Mouse (Mus musculus) embryonic facial prominence, embryonic 14.5 days (tissue): ENCODE measurements at regions not wholly inside any gene's neighbourhood (a gene's known extent, or its start where the extent isn't known, plus 50 kb on each side); places are given as distances from the start of the nearest gene placed in this dataset.

Experiments
- ATAC-seq: fragments of 200-750 bp; cut with Nextera tagmentation; 2 replicates; pipeline ENCODE4 v1.8.0; 2017; ENCODE audit warnings: low read depth, moderate number of reproducible peaks, moderate TSS enrichment
- DNase-seq: peaks from one replicate; pipeline ENCODE4 v3.0.0-alpha.2; 2015; ENCODE audit warnings: low spot score
- H3K27ac ChIP-seq: fragments of 300-500 bp; sonication (generic); replicated peaks from 2 replicates; pipeline ENCODE4 v1.5.1; 2014; ENCODE audit warnings: low read depth, mild to moderate bottlenecking, low read length, moderate library complexity
- H3K27me3 ChIP-seq: fragments of 300-500 bp; sonication (generic); replicated peaks from 2 replicates; pipeline ENCODE4 v1.6.1; 2014; ENCODE audit warnings: low read length; ENCODE audit not compliant: control insufficient read depth, insufficient read depth
- H3K36me3 ChIP-seq: fragments of 300-500 bp; sonication (generic); 2 replicates; pipeline ENCODE4 v1.6.1; 2014; ENCODE audit warnings: low read length, mixed read lengths; ENCODE audit not compliant: control insufficient read depth, insufficient read depth
- H3K4me1 ChIP-seq: fragments of 300-500 bp; sonication (generic); 2 replicates; pipeline ENCODE4 v1.6.1; 2014; ENCODE audit warnings: antibody characterized with exemption, low read length; ENCODE audit not compliant: control insufficient read depth, insufficient read depth
- H3K4me2 ChIP-seq: fragments of 300-500 bp; sonication (generic); 2 replicates; pipeline ENCODE4 v1.6.1; 2014; ENCODE audit warnings: low read depth, mild to moderate bottlenecking, low read length, moderate library complexity, mixed read lengths
- H3K4me3 ChIP-seq: fragments of 300-500 bp; sonication (generic); 2 replicates; pipeline ENCODE4 v1.5.1; 2014; ENCODE audit warnings: low read depth, mild to moderate bottlenecking, low read length
- H3K9ac ChIP-seq: fragments of 300-500 bp; sonication (generic); 2 replicates; pipeline ENCODE4 v1.6.1; 2014; ENCODE audit warnings: low read depth, mild to moderate bottlenecking, low read length, moderate library complexity, mixed read lengths
- H3K9me3 ChIP-seq: fragments of 300-500 bp; sonication (generic); 2 replicates; pipeline ENCODE4 v1.6.1; 2016; ENCODE audit warnings: low read length; ENCODE audit not compliant: control insufficient read depth
- WGBS: fragments of 180-500 bp; shearing (Covaris S2); extraction: QIAGEN DNeasy Blood & Tissue Kit; methylation state at CpG from one replicate; pipeline ENCODE4 v1.1.7; 2014; 5-methylcytosine and 5-hydroxymethylcytosine counted together

DNA sequence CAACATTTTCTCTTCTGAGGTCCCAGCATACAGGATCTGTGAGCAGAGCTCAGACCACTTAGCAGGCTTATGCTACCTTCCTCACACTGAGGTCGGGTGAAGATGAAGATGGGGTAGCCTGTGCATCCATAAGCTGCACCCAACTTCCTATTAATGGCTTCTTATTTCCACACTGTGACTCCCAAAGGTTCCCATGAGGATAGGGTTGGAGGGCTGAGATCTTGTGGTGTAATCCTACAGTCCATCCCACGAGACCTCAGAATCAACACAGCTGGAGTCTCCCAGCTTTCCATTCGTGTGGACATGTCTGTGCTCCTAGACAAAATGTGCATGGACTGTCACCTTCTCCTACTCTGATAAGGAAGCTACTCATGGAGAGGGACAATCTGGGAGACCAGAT lies 80.0 kb upstream of the Cd93 start:
- WGBS: 70% methylated on average over 3 of the region's 3 CpGs
- Histone ChIP-seq H3K27me3 (no peaks in the 10 kb centered on the region), H3K36me3 (no peaks in the 10 kb centered on the region), H3K4me3 (no peak overlapping the region), H3K4me2 (no peak overlapping the region), H3K4me1 (peaks cover 16% of the 10 kb centered on the region; the same call in 1 of the 2 replicates), H3K9me3 (no peaks in the 10 kb centered on the region), H3K27ac (no peak overlapping the region), H3K9ac (no peak overlapping the region)
- ATAC-seq (no peak), DNase-seq (no peak)

DNA sequence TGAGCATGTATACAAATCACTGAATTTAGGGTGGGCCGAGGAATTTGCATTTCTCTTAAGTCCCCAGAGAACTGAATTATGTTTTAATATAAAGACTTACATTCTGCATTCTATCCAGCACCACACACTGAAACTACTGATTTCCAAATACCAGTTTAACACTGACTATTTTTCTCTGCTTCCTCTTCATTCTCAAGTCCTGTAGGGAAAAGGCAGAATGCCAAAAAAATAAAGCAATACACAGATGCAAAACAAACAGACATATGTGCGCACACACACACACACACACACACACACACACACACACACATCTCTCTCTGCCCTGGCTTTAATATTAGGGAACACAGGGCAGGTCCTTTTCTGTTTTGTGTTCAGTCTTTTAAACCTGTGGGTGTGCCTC lies 79.6 kb upstream of the Cd93 start:
- Histone ChIP-seq H3K9me3 (no peaks in the 10 kb centered on the region), H3K4me3 (no peak overlapping the region), H3K27ac (no peak overlapping the region), H3K4me2 (no peak overlapping the region), H3K36me3 (no peaks in the 10 kb centered on the region), H3K4me1 (peaks cover 18% of the 10 kb centered on the region; the same call in 1 of the 2 replicates), H3K9ac (no peak overlapping the region), H3K27me3 (no peaks in the 10 kb centered on the region)
- 75% methylated on average over 2 of the region's 2 CpGs for WGBS
- ATAC-seq (no peak), DNase-seq (peak; percentile 14)

DNA sequence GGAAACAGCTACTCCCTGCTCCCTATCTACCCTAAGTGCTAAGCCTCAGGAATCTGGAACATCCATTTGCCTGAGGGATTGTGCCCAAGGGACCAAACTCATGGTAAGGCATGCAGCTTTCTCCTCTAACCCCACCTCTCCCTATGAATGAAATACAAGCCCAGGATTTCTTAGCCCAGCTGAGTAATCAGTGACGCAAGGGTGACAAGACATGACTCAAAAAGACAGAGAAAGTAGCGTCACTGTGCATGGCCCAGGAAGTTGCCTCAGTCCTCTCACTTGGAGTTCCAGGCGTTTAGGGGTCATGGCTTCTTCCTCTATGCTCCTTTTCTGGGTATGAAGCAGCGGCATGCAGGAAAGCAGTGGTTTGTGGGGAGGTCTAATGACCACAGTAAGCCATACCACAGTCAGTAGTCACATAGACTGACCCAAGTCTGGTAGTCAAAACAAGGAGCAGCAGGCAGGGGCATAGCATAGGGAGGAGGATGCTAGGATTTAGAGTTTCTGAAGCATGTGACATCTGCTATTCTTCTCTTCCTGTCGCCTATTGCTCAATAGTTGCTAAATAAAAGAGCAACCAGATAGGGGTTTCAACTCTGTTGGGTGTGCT lies 78.7 kb upstream of the Cd93 start:
- ATAC-seq (no peak), DNase-seq (peak; percentile 36)
- Histone ChIP-seq H3K27me3 (no peaks in the 10 kb centered on the region), H3K27ac (no peak overlapping the region), H3K4me2 (no peak overlapping the region), H3K4me1 (peaks cover 20% of the 10 kb centered on the region; the same call in 1 of the 2 replicates), H3K4me3 (no peak overlapping the region), H3K36me3 (no peaks in the 10 kb centered on the region), H3K9me3 (no peaks in the 10 kb centered on the region), H3K9ac (no peak overlapping the region)
- 57% methylated on average over 5 of the region's 5 CpGs for whole genome bisulfite sequencing

DNA sequence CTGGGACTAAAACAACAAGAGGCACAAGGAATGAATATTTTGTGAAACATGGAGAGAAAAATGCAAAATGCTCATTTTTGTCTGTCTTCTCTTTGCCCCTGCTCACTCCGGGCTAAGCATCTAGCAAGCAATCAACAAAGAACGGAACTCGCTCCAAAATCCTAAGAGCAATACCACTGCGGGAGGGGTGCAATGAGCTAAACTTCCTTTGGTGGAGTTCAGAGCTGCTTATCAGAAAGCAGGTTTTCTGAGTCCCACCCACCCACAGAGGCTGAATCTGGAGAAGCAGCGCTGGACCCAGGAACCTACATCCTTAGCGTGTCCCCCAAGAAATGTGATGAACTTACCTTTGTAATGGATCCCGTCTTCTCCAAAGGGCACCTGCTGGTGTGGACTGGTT lies 76.9 kb upstream of the Cd93 start:
- Histone ChIP-seq H3K27me3 (no peaks in the 10 kb centered on the region), H3K4me1 (peaks cover 20% of the 10 kb centered on the region; the same call in 1 of the 2 replicates), H3K9ac (no peak overlapping the region), H3K9me3 (no peaks in the 10 kb centered on the region), H3K27ac (no peak overlapping the region), H3K4me3 (no peak overlapping the region), H3K36me3 (no peaks in the 10 kb centered on the region), H3K4me2 (no peak overlapping the region)
- ATAC-seq: no peak
- WGBS: 55% methylated on average over 7 of the region's 7 CpGs
- DNase-seq: peak; percentile 28

DNA sequence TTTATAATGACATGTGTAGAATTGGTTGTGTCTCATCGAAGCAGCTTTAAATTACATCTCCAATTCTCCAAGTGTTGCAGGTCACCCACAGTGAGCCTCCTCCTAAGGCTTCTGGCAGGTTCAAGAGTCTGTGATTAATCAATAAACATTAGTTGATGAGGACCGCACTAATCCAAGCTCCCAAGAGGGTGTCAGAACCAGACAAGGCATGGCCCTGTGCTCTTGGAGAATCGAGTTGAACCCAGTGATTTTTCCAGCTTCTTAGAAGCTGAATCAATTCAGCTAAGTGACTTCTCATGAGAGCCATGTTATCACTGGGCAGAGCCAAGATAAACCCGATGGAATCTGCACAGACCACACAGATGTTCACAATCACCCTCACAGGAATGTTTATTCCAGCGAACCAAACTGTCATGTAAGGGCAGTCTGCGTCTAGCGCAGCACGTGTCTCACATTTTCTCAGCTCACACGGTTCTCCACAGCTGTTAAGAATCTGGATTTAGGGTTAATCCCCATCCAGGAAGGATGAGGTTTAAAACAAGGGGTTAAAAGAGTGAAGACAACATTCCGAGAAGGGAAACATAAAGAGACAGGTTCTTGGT lies 76.4 kb upstream of the Cd93 start:
- peak; percentile 58; the same call in 1 of the 2 replicates for ATAC-seq
- no peaks in the 10 kb centered on the region for H3K9me3 ChIP-seq

DNA sequence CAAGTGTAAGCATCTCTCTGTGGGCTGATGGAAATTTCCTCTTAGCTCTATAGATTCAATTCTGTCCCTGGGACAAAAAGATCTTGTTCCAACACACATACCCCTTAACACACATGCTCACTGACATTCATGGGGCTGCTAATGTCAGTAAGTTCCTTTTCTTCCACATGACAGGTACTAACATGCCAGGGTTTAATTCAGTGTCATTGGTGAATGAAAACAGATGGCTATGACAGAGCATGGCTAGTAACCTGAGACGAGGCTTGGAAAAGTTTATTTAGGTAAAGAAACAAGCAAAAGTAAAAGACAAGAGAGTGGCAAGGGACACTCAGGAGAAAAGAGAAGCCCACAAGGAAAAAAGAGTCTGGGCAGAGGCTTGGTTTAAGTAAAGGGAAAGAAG lies 74.5 kb upstream of the Cd93 start:
- H3K4me2 ChIP-seq: no peak overlapping the region
- H3K27ac ChIP-seq: no peak overlapping the region
- 0 out of 2 replicates have a peak, but pooled peaks have one; percentile 37 for ATAC-seq
- H3K9ac ChIP-seq: no peak overlapping the region
- WGBS: 25% methylated on average over 1 of the region's 1 CpGs
- no peaks in the 10 kb centered on the region for H3K9me3 ChIP-seq
- no peaks in the 10 kb centered on the region for H3K36me3 ChIP-seq
- peak; percentile 40 for DNase-seq
- H3K4me3 ChIP-seq: no peak overlapping the region
- peaks cover 20% of the 10 kb centered on the region; the same call in 1 of the 2 replicates for H3K4me1 ChIP-seq
- H3K27me3 ChIP-seq: no peaks in the 10 kb centered on the region

More for the DNA sequence above, 76.4 kb upstream of the Cd93 start:
- H3K4me1 ChIP-seq: peaks cover 20% of the 10 kb centered on the region; the same call in 1 of the 2 replicates
- 24% methylated on average over 10 of the region's 10 CpGs for WGBS
- no peaks in the 10 kb centered on the region for H3K36me3 ChIP-seq
- peak; percentile 64 for DNase-seq
- no peak overlapping the region for H3K4me3 ChIP-seq
- no peak overlapping the region for H3K4me2 ChIP-seq
- H3K27me3 ChIP-seq: no peaks in the 10 kb centered on the region
- no peak overlapping the region for H3K9ac ChIP-seq
- H3K27ac ChIP-seq: no peak overlapping the region

DNA sequence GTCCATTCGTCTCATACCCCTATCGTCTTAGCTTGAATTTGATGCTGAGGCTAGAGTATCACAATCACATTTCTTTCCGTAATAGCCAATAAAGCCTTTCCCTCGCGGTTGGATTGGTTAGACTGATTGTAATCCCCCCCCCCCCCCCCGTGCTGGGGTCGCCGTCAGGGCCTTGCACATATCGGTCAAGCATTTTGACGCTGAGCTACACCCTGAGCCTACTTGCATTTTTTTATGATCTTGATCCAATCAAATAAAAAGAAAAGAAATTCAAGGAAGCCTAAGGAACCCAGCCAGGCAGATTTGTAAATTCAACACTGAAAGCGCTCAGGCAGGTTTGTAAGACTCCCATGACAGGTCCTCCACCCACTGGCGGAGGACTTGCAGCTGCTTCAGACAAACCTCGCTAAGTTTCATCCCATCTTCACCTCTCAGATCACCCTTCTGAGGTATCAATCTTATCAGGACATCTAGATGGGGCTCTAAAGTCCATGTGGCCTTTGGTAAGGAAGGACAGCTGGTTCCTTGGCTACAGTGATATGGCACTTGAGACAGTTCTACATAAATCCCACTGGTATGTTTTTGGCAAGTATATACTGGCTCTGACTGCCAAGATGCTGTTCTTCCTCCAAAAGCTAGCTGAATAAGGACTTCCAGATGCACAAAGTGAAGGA lies 66.8 kb upstream of the Cd93 start:
- H3K4me1 ChIP-seq: no peaks in the 10 kb centered on the region
- H3K36me3 ChIP-seq: no peaks in the 10 kb centered on the region
- DNase-seq (peak; percentile 56), ATAC-seq (no peak)
- H3K9me3 ChIP-seq: no peaks in the 10 kb centered on the region
- H3K4me3 ChIP-seq: no peak overlapping the region
- H3K27me3 ChIP-seq: no peaks in the 10 kb centered on the region
- no peak overlapping the region for H3K9ac ChIP-seq
- H3K27ac ChIP-seq: no peak overlapping the region
- WGBS: 74% methylated on average over 13 of the region's 13 CpGs
- H3K4me2 ChIP-seq: no peak overlapping the region

DNA sequence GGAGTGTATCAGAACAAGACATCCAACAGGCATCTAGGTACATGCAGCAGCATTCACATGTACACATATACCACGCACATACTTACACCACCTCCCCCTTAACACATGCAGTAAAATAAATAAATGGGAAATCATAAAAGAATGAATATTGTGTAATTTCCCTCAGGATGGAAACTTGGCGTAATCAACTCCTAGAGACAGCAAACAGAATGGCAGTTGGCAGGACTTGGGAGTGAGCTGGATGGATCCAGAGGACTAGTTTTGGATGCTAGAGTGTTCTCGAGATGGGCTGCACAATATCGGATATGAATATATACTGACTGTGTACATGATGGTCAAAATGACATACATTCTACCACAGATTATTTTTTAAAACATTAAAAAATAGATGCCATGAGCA lies 66.0 kb upstream of the Cd93 start:
- no peaks in the 10 kb centered on the region for H3K27me3 ChIP-seq
- no peak for ATAC-seq
- H3K4me2 ChIP-seq: no peak overlapping the region
- no peak overlapping the region for H3K9ac ChIP-seq
- peak; percentile 22 for DNase-seq
- no peak overlapping the region for H3K27ac ChIP-seq
- no peaks in the 10 kb centered on the region for H3K9me3 ChIP-seq
- WGBS: 89% methylated on average over 4 of the region's 4 CpGs
- H3K36me3 ChIP-seq: no peaks in the 10 kb centered on the region
- no peak overlapping the region for H3K4me3 ChIP-seq
- H3K4me1 ChIP-seq: no peaks in the 10 kb centered on the region
